Mouse (Mus musculus): ENCODE results near the gene Bin2.

Gene Bin2

DNA sequence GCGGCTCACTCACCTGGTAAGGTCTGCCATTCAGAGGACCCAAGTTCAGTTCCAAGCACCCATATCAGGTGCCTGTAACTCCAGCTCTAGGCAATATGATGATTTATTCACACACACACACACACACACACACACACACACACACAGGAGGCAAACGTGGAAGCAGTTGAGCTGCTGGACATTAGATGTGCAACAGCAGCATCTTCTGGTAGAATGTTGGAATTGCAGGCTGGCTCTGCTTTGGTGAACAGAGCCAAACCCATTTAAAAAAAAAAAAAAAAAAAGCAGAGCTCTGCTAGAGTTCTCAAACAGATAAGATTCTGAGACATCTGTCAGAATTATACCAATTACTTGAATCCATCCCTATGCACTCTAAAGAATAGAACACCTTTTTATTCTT, 13.7 kb upstream of the Bin2 start:
- ATAC-seq (ENCODE audit: low TSS enrichment): peak; percentile 29; the same call in 1 of the 2 replicates

DNA sequence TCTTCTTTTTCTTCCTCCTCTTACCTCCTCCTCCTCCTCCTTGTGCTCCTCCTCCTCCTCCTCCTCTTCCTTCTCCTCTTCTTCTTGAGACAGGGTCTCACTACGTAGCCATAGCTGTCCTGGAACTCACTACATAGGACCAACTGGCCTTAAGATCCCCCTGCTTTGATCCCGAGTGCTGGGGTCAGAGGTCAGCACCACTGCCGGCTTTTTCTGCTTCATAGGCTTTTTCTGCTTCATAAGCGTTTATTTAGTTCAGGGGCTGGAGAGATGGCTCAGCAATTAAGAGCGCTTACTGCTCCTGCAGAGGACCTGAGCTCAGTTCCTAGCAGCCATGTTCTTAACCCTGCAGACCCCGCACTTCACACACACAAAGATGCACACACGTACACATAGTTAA, 12.4 kb upstream of the Bin2 start:
- ATAC-seq (ENCODE audit: low TSS enrichment): no peak

DNA sequence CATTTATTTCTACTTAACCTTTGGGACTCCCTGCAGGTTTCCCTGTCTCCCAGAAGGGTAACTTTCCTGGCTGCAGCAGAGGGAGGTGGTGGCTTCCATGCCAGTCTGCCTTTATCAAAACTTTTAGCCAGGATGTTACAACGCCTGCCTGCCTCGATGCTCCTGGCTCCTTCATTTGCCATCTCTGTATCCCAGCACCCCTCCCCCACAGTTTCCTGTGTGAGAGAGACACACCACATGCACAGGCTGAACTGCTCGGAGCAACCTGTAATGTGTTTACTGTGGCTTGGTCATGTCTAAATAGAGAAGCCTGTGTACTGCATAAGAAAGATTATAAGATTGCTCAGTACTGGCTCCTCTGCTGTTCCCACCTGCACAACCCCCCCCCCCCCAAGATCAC, 11.0 kb upstream of the Bin2 start:
- ATAC-seq (ENCODE audit: low TSS enrichment): no peak

DNA sequence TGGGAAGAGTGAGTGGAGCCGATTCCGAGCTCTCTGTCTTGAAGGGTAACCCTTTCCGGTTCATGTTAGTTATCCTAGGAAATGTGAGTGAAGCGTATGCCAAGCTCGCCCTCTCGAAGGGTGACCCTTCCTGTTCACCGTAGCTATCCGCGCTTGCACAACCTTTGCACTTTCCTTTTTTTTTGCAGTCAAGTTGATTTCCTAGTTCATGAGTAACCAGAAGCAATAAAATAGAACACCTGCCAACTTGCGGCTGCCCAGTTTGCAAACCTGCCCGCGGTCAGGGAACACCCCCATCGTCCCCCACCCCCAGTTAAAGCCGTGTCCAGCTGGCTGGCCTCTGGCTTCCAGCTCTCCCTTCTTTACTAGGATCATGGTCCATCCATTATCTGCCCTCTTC, 9.7 kb upstream of the Bin2 start:
- ATAC-seq (ENCODE audit: low TSS enrichment): no peak

- no peak for ATAC-seq (ENCODE audit: low TSS enrichment)
Measured at GRCm38 (mm10) chr15:100678581-100678980, 9.2 kb upstream of the Bin2 start.

GRCm38 (mm10) chr15:100677675-100678074, 8.3 kb upstream of the Bin2 start:
- ATAC-seq (ENCODE audit: low TSS enrichment): no peak

- ATAC-seq (ENCODE audit: low TSS enrichment): no peak
Measured at GRCm38 (mm10) chr15:100676521-100676920, 7.2 kb upstream of the Bin2 start.

DNA sequence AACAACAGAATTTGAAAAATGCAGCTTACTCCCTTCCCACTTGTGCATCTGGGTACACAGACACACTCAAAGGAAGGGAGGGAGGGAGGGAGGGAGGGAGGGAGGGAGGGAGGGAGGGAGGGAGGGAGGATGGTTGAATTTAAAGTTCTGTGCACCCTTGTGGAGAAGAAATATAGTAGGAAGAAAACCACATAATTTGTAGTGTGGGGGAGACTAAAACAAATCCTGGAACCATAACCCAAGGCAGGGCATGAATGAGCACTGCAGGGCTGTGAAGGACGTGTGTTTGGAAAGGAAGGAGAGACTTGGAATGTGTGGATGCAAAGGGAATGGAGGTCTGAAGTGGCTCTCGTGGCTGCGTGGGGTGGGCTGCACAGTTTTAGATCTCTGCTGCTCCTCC, 6.1 kb upstream of the Bin2 start:
- ATAC-seq (ENCODE audit: low TSS enrichment): no peak

- ATAC-seq (ENCODE audit: low TSS enrichment): no peak
Measured at GRCm38 (mm10) chr15:100674566-100674965, 5.2 kb upstream of the Bin2 start.

GRCm38 (mm10) chr15:100673585-100674391, 4.4 kb upstream of the Bin2 start:
- no peak for ATAC-seq (ENCODE audit: low TSS enrichment)

- no peak for ATAC-seq (ENCODE audit: low TSS enrichment)
Measured at GRCm38 (mm10) chr15:100670833-100671232, 1.5 kb upstream of the Bin2 start.

GRCm38 (mm10) chr15:100670004-100670403, 651 bp upstream of the Bin2 start:
- no peak for ATAC-seq (ENCODE audit: low TSS enrichment)

DNA sequence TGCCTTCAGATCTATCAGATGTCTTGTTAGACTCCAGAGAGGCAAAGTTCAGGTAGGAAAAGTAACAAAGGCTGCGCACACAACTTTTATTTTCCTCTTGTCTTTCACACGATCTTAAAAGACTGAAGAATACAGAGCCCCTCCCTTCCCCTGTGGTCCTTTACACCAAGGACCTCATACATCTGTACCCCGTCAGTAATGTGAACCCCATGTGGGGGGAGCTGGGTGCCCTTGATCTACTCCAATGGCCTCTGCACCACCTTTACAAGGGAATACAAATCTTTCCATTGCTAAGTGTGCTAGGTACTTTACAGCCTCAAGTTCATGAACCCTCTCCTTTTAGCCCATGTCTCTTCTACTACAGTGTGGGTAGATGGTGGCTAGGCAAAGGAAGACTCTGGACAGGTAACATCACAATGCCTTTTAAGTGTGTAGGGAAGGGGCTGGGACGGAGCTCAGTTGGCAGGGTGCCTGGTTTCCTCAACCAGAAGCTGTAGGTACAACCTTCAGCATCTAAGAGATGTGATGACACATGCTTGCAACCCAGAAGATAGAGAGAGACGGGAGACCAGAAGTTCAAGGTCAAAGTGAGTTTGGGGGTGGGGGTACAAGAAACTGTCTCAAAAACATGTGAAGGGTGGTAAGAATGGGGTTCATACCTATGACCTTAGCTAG, 1.3 kb downstream of the Bin2 start:
- no peak for ATAC-seq (ENCODE audit: low TSS enrichment)

DNA sequence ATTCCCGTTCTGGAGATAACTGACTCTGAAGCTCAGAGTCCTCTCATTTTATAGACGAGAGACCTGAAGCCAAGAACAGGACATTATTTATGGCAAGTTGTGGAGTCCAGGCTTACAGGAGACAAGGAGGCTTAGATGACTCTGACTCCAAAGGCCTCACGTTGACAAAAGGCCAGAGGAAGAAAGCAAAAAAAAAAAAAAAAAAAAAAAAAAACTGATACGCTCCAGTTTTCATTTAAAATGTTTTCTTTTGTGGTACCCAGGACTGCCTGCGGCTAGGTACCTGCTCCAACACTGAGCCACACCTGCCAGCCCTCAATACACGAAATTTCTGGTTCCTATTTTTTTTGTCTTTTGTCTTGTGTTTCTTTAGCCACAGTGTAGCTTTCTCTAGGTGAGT, 1.9 kb downstream of the Bin2 start:
- no peak for ATAC-seq (ENCODE audit: low TSS enrichment)

GRCm38 (mm10) chr15:100666851-100667250, 2.5 kb downstream of the Bin2 start:
- ATAC-seq (ENCODE audit: low TSS enrichment): no peak

DNA sequence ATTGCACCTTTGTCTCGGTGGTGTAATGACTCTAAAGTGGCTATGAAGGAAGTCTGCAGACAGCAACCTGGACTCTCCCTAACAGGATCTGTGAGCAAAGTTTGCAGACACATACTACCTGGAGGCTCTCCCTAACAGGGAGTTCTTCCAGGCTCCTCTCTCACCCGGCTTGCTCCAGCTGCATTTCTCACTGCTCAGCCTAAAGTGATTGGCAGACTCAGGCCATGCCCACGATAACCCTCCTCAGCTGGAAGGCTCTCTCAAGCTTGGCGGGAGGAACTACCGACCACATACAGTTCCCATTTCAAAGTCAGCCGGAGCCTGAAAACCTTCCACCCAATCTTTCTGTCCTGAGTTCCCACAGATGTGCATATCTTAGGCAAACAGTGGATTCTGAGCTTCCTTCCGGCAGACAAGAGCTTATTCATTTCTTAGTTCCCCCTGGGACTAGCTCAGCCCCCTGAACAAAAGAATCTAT, 3.1 kb downstream of the Bin2 start:
- ATAC-seq (ENCODE audit: low TSS enrichment): no peak

- no peak for ATAC-seq (ENCODE audit: low TSS enrichment)
Measured at GRCm38 (mm10) chr15:100665411-100666218, 3.7 kb downstream of the Bin2 start.

DNA sequence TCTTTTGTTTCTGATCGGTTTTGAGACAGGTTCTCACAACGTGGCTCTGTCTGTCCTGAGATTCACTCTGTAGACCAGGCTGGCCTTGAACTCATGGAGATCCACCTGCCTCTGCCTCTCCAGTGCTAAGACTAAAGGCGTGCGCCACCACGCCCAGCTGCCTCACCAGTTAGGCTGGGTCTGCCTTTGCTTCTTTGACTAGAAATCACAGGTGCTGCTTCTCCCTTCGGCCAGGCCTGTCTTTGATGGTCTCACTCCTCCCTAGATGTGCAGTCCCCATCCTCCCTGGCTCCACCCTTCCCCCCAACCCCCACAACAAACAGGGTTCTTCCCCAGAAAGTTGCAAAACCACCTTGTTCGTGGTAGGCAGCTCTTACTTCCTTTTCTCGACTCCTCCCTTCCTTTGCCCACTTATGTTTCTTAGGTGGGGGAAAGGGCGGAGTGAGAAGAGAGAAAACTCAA, 4.5 kb downstream of the Bin2 start:
- ATAC-seq (ENCODE audit: low TSS enrichment): no peak

GRCm38 (mm10) chr15:100660805-100661204, 8.5 kb downstream of the Bin2 start:
- no peak for ATAC-seq (ENCODE audit: low TSS enrichment)

DNA sequence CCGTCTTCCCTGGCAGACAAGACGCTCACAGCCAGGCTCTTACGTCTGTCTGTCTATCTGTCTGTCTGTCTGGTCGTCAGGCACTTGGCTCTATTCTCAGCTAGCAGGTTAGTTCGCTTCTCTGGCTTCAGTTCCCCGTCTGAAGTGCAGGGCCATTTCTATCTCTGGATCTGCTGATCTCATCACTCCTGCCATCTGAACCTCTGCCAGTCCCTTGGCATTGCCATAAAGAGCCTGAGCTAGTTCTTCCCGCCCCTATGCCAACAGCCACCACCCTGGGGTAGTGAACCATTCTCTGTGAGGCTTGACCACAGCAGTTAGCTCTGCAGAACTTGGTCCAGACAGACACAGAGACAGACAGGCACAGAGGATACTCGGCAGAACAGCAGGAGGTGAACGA, 9.0 kb downstream of the Bin2 start:
- no peak; the same call in 1 of the 2 replicates for ATAC-seq (ENCODE audit: low TSS enrichment)

- no peak for ATAC-seq (ENCODE audit: low TSS enrichment)
Measured at GRCm38 (mm10) chr15:100655201-100655600, 14.2 kb downstream of the Bin2 start.

GRCm38 (mm10) chr15:100654271-100654670, 15.1 kb downstream of the Bin2 start:
- no peak for ATAC-seq (ENCODE audit: low TSS enrichment)
